Mouse (Mus musculus): Measurements from ENCODE around the gene Specc1.

Specc1 gene

GRCm38 (mm10) chr11:62259214-62259613 lies 302.7 kb downstream of the Specc1 start:
- no peak for DNase-seq

- DNase-seq, result no peak
These were observed 307.0 kb downstream of the Specc1 start for GRCm38 (mm10) chr11:62263599-62263998.

- DNase-seq, result no peak
These were observed 307.5 kb downstream of the Specc1 start for GRCm38 (mm10) chr11:62264018-62264417.

GRCm38 (mm10) chr11:62265642-62266041 lies 309.1 kb downstream of the Specc1 start:
- DNase-seq, result no peak

GRCm38 (mm10) chr11:62266466-62267214 lies 310.1 kb downstream of the Specc1 start:
- no peak for DNase-seq

- no peak for DNase-seq
These were observed 311.8 kb downstream of the Specc1 start for GRCm38 (mm10) chr11:62268381-62268780.

GRCm38 (mm10) chr11:62269097-62269496 lies 312.5 kb downstream of the Specc1 start:
- no peak for DNase-seq

GRCm38 (mm10) chr11:62270851-62271250 lies 314.3 kb downstream of the Specc1 start:
- DNase-seq, result no peak
